Mouse (Mus musculus): ENCODE data around the gene Capn7. TPM values are rescaled to one million over a fixed set of nuclear protein-coding genes. Genes with fewer than 3 reads are reported as not detected.

Capn7 gene
- polyA plus RNA-seq, 1 experiment from 2014 or later: 45.1 TPM

GRCm38 (mm10) chr14:31369377-31369776 is 32.9 kb downstream of the Capn7 start:
- Histone ChIP-seq H3K4me2 (replicated peaks; ENCODE audit: low read depth, low read length) (no peak overlapping the region), H3K27ac (ENCODE audit: low read length) (no peak overlapping the region), H3K9me3 (ENCODE audit: control insufficient read depth, low read depth, low read length) (no peaks in the 10 kb centered on the region), H3K27me3 (ENCODE audit: control insufficient read depth, insufficient read depth, low read length) (no peaks in the 10 kb centered on the region), H3K36me3 (ENCODE audit: control insufficient read depth, insufficient read depth, low read length) (peaks cover 64% of the 10 kb centered on the region), H3K4me1 (ENCODE audit: control insufficient read depth, insufficient read depth, low read length) (no peaks in the 10 kb centered on the region), H3K4me3 (ENCODE audit: low read depth, low read length) (no peak overlapping the region), H3K9ac (replicated peaks; ENCODE audit: low read depth, low read length) (no peak overlapping the region)
- 91% methylated on average over 3 of the region's 3 CpGs for WGBS
- ATAC-seq (ENCODE audit: insufficient number of reproducible peaks, insufficient read depth, low FRiP score, low read depth): no peak

GRCm38 (mm10) chr14:31374390-31374789 is 38.0 kb downstream of the Capn7 start:
- 92% methylated on average over 6 of the region's 6 CpGs for WGBS

GRCm38 (mm10) chr14:31376331-31376730 is 39.9 kb downstream of the Capn7 start:
- Histone ChIP-seq H3K4me1 (ENCODE audit: control insufficient read depth, insufficient read depth, low read length) (no peaks in the 10 kb centered on the region), H3K4me3 (ENCODE audit: low read depth, low read length) (no peak overlapping the region), H3K27me3 (ENCODE audit: control insufficient read depth, insufficient read depth, low read length) (no peaks in the 10 kb centered on the region), H3K4me2 (replicated peaks; ENCODE audit: low read depth, low read length) (no peak overlapping the region), H3K36me3 (ENCODE audit: control insufficient read depth, insufficient read depth, low read length) (peaks cover 63% of the 10 kb centered on the region), H3K27ac (ENCODE audit: low read length) (no peak overlapping the region), H3K9me3 (ENCODE audit: control insufficient read depth, low read depth, low read length) (no peaks in the 10 kb centered on the region), H3K9ac (replicated peaks; ENCODE audit: low read depth, low read length) (no peak overlapping the region)
- no peak for ATAC-seq (ENCODE audit: insufficient number of reproducible peaks, insufficient read depth, low FRiP score, low read depth)
- WGBS: 88% methylated on average over 3 of the region's 3 CpGs

More at GRCm38 (mm10) chr14:31374390-31374789, 38.0 kb downstream of the Capn7 start:
- Histone ChIP-seq H3K36me3 (ENCODE audit: control insufficient read depth, insufficient read depth, low read length) (peaks cover 80% of the 10 kb centered on the region), H3K27ac (ENCODE audit: low read length) (no peak overlapping the region), H3K4me1 (ENCODE audit: control insufficient read depth, insufficient read depth, low read length) (no peaks in the 10 kb centered on the region), H3K27me3 (ENCODE audit: control insufficient read depth, insufficient read depth, low read length) (no peaks in the 10 kb centered on the region), H3K9ac (replicated peaks; ENCODE audit: low read depth, low read length) (no peak overlapping the region), H3K4me2 (replicated peaks; ENCODE audit: low read depth, low read length) (no peak overlapping the region), H3K9me3 (ENCODE audit: control insufficient read depth, low read depth, low read length) (no peaks in the 10 kb centered on the region), H3K4me3 (ENCODE audit: low read depth, low read length) (no peak overlapping the region)
- no peak for ATAC-seq (ENCODE audit: insufficient number of reproducible peaks, insufficient read depth, low FRiP score, low read depth)

GRCm38 (mm10) chr14:31382276-31382675 is 45.8 kb downstream of the Capn7 start:
- H3K27me3 ChIP-seq (ENCODE audit: control insufficient read depth, insufficient read depth, low read length): no peaks in the 10 kb centered on the region
- 85% methylated on average over 8 of the region's 8 CpGs for WGBS

GRCm38 (mm10) chr14:31383470-31384050 is 47.1 kb downstream of the Capn7 start:
- H3K27me3 ChIP-seq (ENCODE audit: control insufficient read depth, insufficient read depth, low read length): no peaks in the 10 kb centered on the region
- ATAC-seq (ENCODE audit: insufficient number of reproducible peaks, insufficient read depth, low FRiP score, low read depth): no peak
- H3K27ac ChIP-seq (ENCODE audit: low read length): no peak overlapping the region
- peaks cover 17% of the 10 kb centered on the region; the same call in 1 of the 2 replicates for H3K4me1 ChIP-seq (ENCODE audit: control insufficient read depth, insufficient read depth, low read length)
- no peak overlapping the region for H3K4me2 ChIP-seq (replicated peaks; ENCODE audit: low read depth, low read length)
- H3K36me3 ChIP-seq (ENCODE audit: control insufficient read depth, insufficient read depth, low read length): peaks cover 7% of the 10 kb centered on the region
- H3K9ac ChIP-seq (replicated peaks; ENCODE audit: low read depth, low read length): no peak overlapping the region
- H3K9me3 ChIP-seq (ENCODE audit: control insufficient read depth, low read depth, low read length): no peaks in the 10 kb centered on the region
- H3K4me3 ChIP-seq (ENCODE audit: low read depth, low read length): no peak overlapping the region
- WGBS: 82% methylated on average over 11 of the region's 11 CpGs

More at GRCm38 (mm10) chr14:31382276-31382675, 45.8 kb downstream of the Capn7 start:
- Histone ChIP-seq H3K9me3 (ENCODE audit: control insufficient read depth, low read depth, low read length) (no peaks in the 10 kb centered on the region), H3K4me1 (ENCODE audit: control insufficient read depth, insufficient read depth, low read length) (peaks cover 17% of the 10 kb centered on the region; the same call in 1 of the 2 replicates), H3K36me3 (ENCODE audit: control insufficient read depth, insufficient read depth, low read length) (peaks cover 17% of the 10 kb centered on the region), H3K4me2 (replicated peaks; ENCODE audit: low read depth, low read length) (no peak overlapping the region), H3K4me3 (ENCODE audit: low read depth, low read length) (no peak overlapping the region), H3K27ac (ENCODE audit: low read length) (no peak overlapping the region), H3K9ac (replicated peaks; ENCODE audit: low read depth, low read length) (no peak overlapping the region)
- no peak for ATAC-seq (ENCODE audit: insufficient number of reproducible peaks, insufficient read depth, low FRiP score, low read depth)

GRCm38 (mm10) chr14:31384366-31385323 is 48.2 kb downstream of the Capn7 start:
- peaks cover 17% of the 10 kb centered on the region; the same call in 1 of the 2 replicates for H3K4me1 ChIP-seq (ENCODE audit: control insufficient read depth, insufficient read depth, low read length)
- H3K9ac ChIP-seq (replicated peaks; ENCODE audit: low read depth, low read length): no peak overlapping the region
- no peaks in the 10 kb centered on the region for H3K27me3 ChIP-seq (ENCODE audit: control insufficient read depth, insufficient read depth, low read length)
- no peak overlapping the region for H3K4me2 ChIP-seq (replicated peaks; ENCODE audit: low read depth, low read length)
- peak overlapping the region; percentile 16; the same call in 1 of the 2 replicates for H3K27ac ChIP-seq (ENCODE audit: low read length)
- WGBS: 63% methylated on average over 13 of the region's 13 CpGs
- H3K36me3 ChIP-seq (ENCODE audit: control insufficient read depth, insufficient read depth, low read length): no peaks in the 10 kb centered on the region; the same call in none of the 2 replicates
- no peaks in the 10 kb centered on the region for H3K9me3 ChIP-seq (ENCODE audit: control insufficient read depth, low read depth, low read length)
- no peak for ATAC-seq (ENCODE audit: insufficient number of reproducible peaks, insufficient read depth, low FRiP score, low read depth)
- no peak overlapping the region for H3K4me3 ChIP-seq (ENCODE audit: low read depth, low read length)

GRCm38 (mm10) chr14:31385406-31385805 is 49.0 kb downstream of the Capn7 start:
- Histone ChIP-seq H3K27me3 (ENCODE audit: control insufficient read depth, insufficient read depth, low read length) (no peaks in the 10 kb centered on the region), H3K4me1 (ENCODE audit: control insufficient read depth, insufficient read depth, low read length) (peaks cover 17% of the 10 kb centered on the region; the same call in 1 of the 2 replicates), H3K36me3 (ENCODE audit: control insufficient read depth, insufficient read depth, low read length) (no peaks in the 10 kb centered on the region; the same call in none of the 2 replicates), H3K4me2 (replicated peaks; ENCODE audit: low read depth, low read length) (no peak overlapping the region), H3K9ac (replicated peaks; ENCODE audit: low read depth, low read length) (no peak overlapping the region), H3K9me3 (ENCODE audit: control insufficient read depth, low read depth, low read length) (no peaks in the 10 kb centered on the region), H3K27ac (ENCODE audit: low read length) (peak overlapping the region; percentile 18; the same call in 1 of the 2 replicates), H3K4me3 (ENCODE audit: low read depth, low read length) (no peak overlapping the region)
- WGBS: 85% methylated on average over 5 of the region's 5 CpGs
- ATAC-seq (ENCODE audit: insufficient number of reproducible peaks, insufficient read depth, low FRiP score, low read depth): no peak

GRCm38 (mm10) chr14:31385977-31386697 is 49.7 kb downstream of the Capn7 start:
- no peaks in the 10 kb centered on the region; the same call in none of the 2 replicates for H3K36me3 ChIP-seq (ENCODE audit: control insufficient read depth, insufficient read depth, low read length)
- ATAC-seq (ENCODE audit: insufficient number of reproducible peaks, insufficient read depth, low FRiP score, low read depth): peak; percentile 73; the same call in 1 of the 2 replicates
- no peak overlapping the region for H3K4me3 ChIP-seq (ENCODE audit: low read depth, low read length)
- 43% methylated on average over 13 of the region's 13 CpGs for WGBS
- no peak overlapping the region for H3K9ac ChIP-seq (replicated peaks; ENCODE audit: low read depth, low read length)
- peaks cover 17% of the 10 kb centered on the region; the same call in 1 of the 2 replicates for H3K4me1 ChIP-seq (ENCODE audit: control insufficient read depth, insufficient read depth, low read length)
- H3K9me3 ChIP-seq (ENCODE audit: control insufficient read depth, low read depth, low read length): no peaks in the 10 kb centered on the region
- no peaks in the 10 kb centered on the region for H3K27me3 ChIP-seq (ENCODE audit: control insufficient read depth, insufficient read depth, low read length)
- no peak overlapping the region for H3K4me2 ChIP-seq (replicated peaks; ENCODE audit: low read depth, low read length)
- no peak overlapping the region; the same call in 1 of the 2 replicates for H3K27ac ChIP-seq (ENCODE audit: low read length)
